Mouse (Mus musculus) lung, embryonic 16.5 days (tissue): ENCODE data around the gene Fcrla. TPM values are rescaled to one million over a fixed set of nuclear protein-coding genes. Genes with fewer than 3 reads are reported as not detected.
"Not testable (repeated sequence)": the region's sequence is repeated elsewhere in the genome, so short reads cannot be mapped to it uniquely, and the experiment has no call there.

Experiments used
- ATAC-seq: fragments of 200-750 bp; cut with Nextera tagmentation; 2 replicates; pipeline ENCODE4 v1.8.0; 2017; ENCODE audit warnings: low read depth, mild to moderate bottlenecking, moderate library complexity
- H3K27ac ChIP-seq: fragments of 300-500 bp; sonication (generic); 2 replicates; pipeline ENCODE4 v1.5.1; 2014; ENCODE audit warnings: mild to moderate bottlenecking, control low read depth, low read length
- H3K27me3 ChIP-seq: fragments of 300-500 bp; sonication (generic); 2 replicates; pipeline ENCODE4 v1.6.1; 2014; ENCODE audit warnings: low read depth, low read length, mixed read lengths; ENCODE audit not compliant: control insufficient read depth, insufficient read depth
- H3K36me3 ChIP-seq: fragments of 300-500 bp; sonication (generic); 2 replicates; pipeline ENCODE4 v1.6.1; 2014; ENCODE audit warnings: low read length; ENCODE audit not compliant: control insufficient read depth, insufficient read depth
- H3K4me1 ChIP-seq: fragments of 300-500 bp; sonication (generic); replicated peaks from 2 replicates; pipeline ENCODE4 v1.6.1; 2014; ENCODE audit warnings: low read length, mixed read lengths; ENCODE audit not compliant: control insufficient read depth, insufficient read depth
- H3K4me2 ChIP-seq: fragments of 300-500 bp; sonication (generic); 2 replicates; pipeline ENCODE4 v1.6.1; 2014; ENCODE audit warnings: low read depth, low read length, control low read depth
- H3K4me3 ChIP-seq: fragments of 300-500 bp; sonication (generic); 2 replicates; pipeline ENCODE4 v1.5.1; 2014; ENCODE audit warnings: mild to moderate bottlenecking, low read length, control low read depth
- H3K9ac ChIP-seq: fragments of 300-500 bp; sonication (generic); 2 replicates; pipeline ENCODE4 v1.6.1; 2014; ENCODE audit warnings: low read length, control low read depth
- H3K9me3 ChIP-seq: fragments of 300-500 bp; sonication (generic); 2 replicates; pipeline ENCODE4 v1.6.1; 2016; ENCODE audit warnings: low read length; ENCODE audit not compliant: control insufficient read depth
- WGBS: fragments of 180-500 bp; shearing (Covaris S2); extraction: QIAGEN DNeasy Blood & Tissue Kit; methylation state at CpG from one replicate; pipeline ENCODE4 v1.1.7; 2014; 5-methylcytosine and 5-hydroxymethylcytosine counted together
- polyA plus RNA-seq: library from polyadenylated mRNA; unstranded; fragments of >200 nt; fragmentation: Nextera tagmentation; extraction: Ambion mirVana; gene quantifications from 2 replicates; pipeline ENCODE4 v1.2.1, GENCODE M21; 2015

Gene Fcrla
- not detected in 2 replicates for polyA plus RNA-seq

DNA sequence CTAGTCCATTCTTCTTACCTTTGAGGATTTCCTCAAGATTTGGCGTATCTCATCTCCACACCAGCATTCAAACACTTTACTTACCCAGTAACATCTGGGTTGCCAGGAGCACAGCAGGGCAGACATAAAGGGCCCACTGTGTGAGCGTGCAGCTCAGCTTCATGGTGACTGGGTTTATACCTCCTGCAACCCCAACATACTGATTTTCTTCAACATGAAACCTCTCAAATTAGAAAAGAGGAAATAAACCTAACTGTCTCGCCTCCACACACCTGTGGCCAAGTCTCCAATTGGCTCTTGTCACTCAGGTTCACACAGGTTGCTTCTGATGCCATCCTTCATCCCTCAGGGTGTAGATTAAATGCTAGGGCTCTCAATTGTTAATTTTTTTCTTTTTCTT, at the start of gene Fcrla:
Fcrla (minus strand) TSS at position 206 of the 400 bp plus-strand sequence.
- no peak for ATAC-seq
- Histone ChIP-seq H3K9ac (no peak within 1 kb of the TSS), H3K9me3 (no peaks in the 10 kb centered on the region), H3K4me3 (no peak within 1 kb of the TSS), H3K27ac (no peak within 1 kb of the TSS), H3K4me1 (no peaks in the 10 kb centered on the region), H3K36me3 (no peaks in the 10 kb centered on the region), H3K27me3 (no peaks in the 10 kb centered on the region), H3K4me2 (no peak within 1 kb of the TSS)
- WGBS = 78% methylated on average over 3 of the region's 3 CpGs

DNA sequence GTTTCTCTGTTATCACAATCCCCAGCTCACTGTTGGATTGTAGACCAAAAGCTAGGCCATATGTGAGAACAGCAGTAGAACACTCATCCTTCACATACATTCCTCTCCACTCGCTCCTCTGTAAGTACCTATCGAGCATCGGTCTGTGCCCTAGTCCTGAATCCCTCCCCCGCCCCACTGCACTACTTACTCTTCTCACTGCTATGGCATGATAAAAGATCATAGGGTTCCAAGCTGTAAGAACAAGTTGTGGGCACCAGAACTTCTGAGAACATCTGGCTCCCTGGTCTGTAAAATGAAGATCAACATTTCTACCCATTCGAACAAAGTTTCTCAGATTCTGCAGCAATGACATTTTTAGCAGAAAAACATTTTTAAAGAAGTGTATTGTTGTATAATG, 49.1 kb upstream of the Fcrla start, which contains the start of gene Fcgr2b:
Fcgr2b (minus strand) TSS at position 101 of the 400 bp plus-strand sequence.
- Histone ChIP-seq H3K4me1 (no peaks in the 10 kb centered on the region), H3K36me3 (no peaks in the 10 kb centered on the region), H3K4me2 (no peak within 1 kb of the TSS), H3K4me3 (no peak within 1 kb of the TSS), H3K9ac (no peak within 1 kb of the TSS), H3K27ac (no peak within 1 kb of the TSS), H3K9me3 (no peaks in the 10 kb centered on the region), H3K27me3 (no peaks in the 10 kb centered on the region)
- ATAC-seq = no peak
- WGBS = 76% methylated on average over 5 of the region's 5 CpGs

DNA sequence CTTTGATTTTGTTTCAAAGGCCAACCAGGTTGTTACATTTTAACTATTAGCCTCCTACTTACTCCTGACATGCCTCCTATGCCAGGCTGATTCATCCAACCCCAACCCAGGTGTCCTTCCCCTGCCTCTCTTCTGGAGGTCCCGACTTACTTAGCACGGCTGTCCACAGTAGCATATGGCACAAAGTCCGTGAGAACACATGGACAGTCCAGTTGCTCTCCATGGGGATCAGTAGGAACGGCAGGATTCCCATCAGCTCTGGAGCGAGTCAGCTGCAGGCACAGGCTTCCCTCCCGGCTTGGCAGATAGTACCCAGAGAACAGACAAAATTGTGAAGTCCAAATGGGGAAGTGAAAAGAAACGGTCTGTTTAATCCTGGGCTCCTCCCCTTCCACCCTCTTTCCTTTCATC, 48.4 kb upstream of the Fcrla start:
- H3K4me1 ChIP-seq = no peaks in the 10 kb centered on the region

DNA sequence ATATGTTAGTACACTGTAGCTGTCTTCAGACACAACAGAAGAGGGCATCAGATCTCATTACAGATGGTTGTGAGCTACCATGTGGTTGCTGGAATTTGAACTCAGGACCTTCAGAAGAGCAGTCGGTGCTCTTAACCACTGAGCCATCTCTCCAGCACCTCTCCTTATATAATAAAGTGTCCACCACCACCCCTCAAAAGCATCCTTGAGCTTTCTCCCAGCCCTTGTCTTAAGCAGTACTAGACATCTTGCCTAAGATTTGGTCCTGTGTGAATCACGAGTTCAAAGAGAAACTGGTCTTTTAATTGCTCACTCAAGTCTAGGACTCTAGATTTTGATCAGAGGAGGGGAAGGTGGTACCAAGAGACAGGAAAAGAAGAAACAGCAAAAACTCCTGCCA, 48.0 kb upstream of the Fcrla start:
- 67% methylated on average over 2 of the region's 2 CpGs for WGBS

More for the DNA sequence above, 48.4 kb upstream of the Fcrla start:
- Histone ChIP-seq H3K27ac (no peak overlapping the region), H3K4me2 (no peak overlapping the region), H3K27me3 (no peaks in the 10 kb centered on the region), H3K9me3 (no peaks in the 10 kb centered on the region), H3K9ac (no peak overlapping the region), H3K4me3 (no peak overlapping the region), H3K36me3 (no peaks in the 10 kb centered on the region)
- 63% methylated on average over 7 of the region's 7 CpGs for WGBS
- ATAC-seq = no peak

DNA sequence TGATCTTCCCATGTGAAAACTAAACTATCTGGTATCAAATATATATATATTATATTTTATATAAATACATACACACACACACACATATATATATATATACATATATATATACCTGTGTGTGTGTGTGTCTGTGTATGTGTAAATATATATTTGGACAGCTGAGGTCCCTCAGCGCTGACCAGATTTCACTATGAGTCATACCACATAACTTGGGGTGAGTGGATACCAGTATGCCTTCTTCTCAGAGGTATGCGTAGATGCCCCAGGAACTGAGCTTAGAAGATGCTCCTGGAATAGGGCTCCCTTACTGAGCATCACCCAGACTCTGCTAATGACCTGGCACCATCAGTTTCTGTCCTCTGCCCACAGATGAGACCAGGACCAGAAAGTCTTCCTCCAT, 47.4 kb upstream of the Fcrla start:
- no peak overlapping the region for H3K27ac ChIP-seq
- H3K4me1 ChIP-seq = no peaks in the 10 kb centered on the region
- 94% methylated on average over 2 of the region's 2 CpGs for WGBS
- no peak overlapping the region for H3K4me2 ChIP-seq
- no peaks in the 10 kb centered on the region for H3K36me3 ChIP-seq
- ATAC-seq = no peak
- no peaks in the 10 kb centered on the region for H3K27me3 ChIP-seq
- no peaks in the 10 kb centered on the region for H3K9me3 ChIP-seq
- H3K4me3 ChIP-seq = no peak overlapping the region
- no peak overlapping the region for H3K9ac ChIP-seq

More for the DNA sequence above, 48.0 kb upstream of the Fcrla start:
- H3K36me3 ChIP-seq, H3K4me1 ChIP-seq, H3K27ac ChIP-seq, H3K27me3 ChIP-seq, H3K4me2 ChIP-seq, H3K9ac ChIP-seq, H3K4me3 ChIP-seq, H3K9me3 ChIP-seq, ATAC-seq: not testable (repeated sequence)

DNA sequence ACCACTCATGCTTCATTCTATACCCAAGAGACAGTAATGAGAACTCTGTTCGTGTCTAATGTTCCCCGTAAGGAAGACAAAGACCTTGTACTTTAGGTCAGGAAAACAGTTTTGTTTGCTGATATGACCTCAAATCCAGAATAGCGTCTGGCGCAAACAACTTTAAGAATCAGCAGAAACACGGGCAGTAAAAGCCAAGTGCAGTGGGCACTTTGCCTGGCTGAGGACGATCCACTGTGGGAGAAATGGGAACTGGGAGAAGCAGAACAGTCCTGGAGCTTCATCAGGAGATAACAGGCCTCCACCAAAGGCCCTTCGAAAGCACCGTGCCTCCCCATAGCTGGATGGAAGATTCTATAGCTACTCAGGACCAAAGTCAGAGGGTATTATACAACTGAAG, 46.8 kb upstream of the Fcrla start:
- Histone ChIP-seq H3K9me3 (no peaks in the 10 kb centered on the region), H3K36me3 (no peaks in the 10 kb centered on the region), H3K27ac (no peak overlapping the region), H3K4me2 (no peak overlapping the region), H3K4me3 (no peak overlapping the region), H3K4me1 (no peaks in the 10 kb centered on the region), H3K9ac (no peak overlapping the region), H3K27me3 (no peaks in the 10 kb centered on the region)
- 78% methylated on average over 8 of the region's 8 CpGs for WGBS
- no peak for ATAC-seq

DNA sequence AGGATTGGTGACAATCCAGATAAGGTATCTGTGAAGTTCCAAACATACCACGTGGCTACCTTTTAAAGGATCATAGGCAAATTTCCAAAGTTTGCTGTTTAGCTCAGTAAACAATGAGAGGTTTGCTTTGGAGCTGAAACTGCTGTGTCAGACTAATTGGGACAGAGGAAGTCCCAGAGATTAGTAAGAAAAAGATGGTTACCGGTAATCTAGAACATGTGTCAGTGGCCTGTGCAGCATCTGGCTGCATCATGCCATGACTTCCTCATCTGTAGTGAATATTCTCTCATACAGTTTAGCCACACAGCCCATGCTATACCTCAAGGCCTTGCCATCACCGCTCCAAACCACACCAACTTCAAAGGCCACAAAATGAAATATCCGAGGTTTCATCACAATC, 45.6 kb upstream of the Fcrla start:
- H3K9ac ChIP-seq = no peak overlapping the region

DNA sequence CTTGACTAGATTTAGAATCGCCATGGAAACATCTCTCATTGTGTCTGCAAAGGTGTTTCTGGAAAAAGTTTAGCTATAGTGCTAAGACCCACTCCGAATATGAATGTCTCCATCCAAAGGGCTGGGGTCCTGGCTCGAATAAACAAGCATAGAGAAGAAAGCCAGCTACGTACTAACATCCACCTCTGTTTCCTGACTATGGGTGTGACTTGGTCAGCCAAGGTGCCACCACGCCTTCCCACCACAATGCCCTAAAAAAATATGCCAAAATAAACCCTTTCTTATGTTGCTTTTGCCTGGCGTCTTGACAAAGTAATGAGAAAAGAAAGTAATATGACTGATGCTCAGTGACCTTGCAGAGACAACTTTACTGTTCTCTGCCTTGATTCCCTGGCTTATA, 45.1 kb upstream of the Fcrla start:
- Histone ChIP-seq H3K27ac (no peak overlapping the region), H3K9me3 (no peaks in the 10 kb centered on the region), H3K4me2 (no peak overlapping the region), H3K4me3 (no peak overlapping the region), H3K27me3 (no peaks in the 10 kb centered on the region), H3K36me3 (no peaks in the 10 kb centered on the region), H3K4me1 (no peaks in the 10 kb centered on the region), H3K9ac (no peak overlapping the region)
- no peak for ATAC-seq
- WGBS = 72% methylated on average over 6 of the region's 6 CpGs

More for the DNA sequence above, 45.6 kb upstream of the Fcrla start:
- Histone ChIP-seq H3K27ac (no peak overlapping the region), H3K36me3 (no peaks in the 10 kb centered on the region), H3K4me1 (no peaks in the 10 kb centered on the region), H3K4me3 (no peak overlapping the region), H3K9me3 (no peaks in the 10 kb centered on the region), H3K27me3 (no peaks in the 10 kb centered on the region), H3K4me2 (no peak overlapping the region)
- no peak for ATAC-seq
- 65% methylated on average over 4 of the region's 4 CpGs for WGBS

DNA sequence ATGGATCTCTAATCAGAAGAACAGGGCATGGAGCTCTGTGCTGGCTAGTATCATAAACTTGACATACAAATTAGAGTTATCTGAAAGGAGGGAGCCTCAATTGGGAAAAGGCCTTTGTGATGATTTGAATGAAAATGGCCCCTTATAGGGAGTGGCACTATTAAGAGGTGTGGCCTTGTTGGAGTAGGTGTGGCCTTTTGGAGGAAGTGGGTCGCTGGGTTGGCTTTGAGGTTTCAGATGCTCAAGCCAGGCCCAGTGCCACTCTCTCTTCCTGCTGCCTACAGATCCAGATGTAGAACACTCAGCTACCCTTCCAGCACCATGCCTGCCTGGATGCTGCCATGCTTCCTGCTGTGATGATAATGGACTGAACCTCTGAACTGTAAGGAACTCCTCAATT, 41.2 kb upstream of the Fcrla start:
- H3K36me3 ChIP-seq = no peaks in the 10 kb centered on the region
- WGBS = 67% methylated on average over 1 of the region's 1 CpGs
- no peak overlapping the region for H3K4me3 ChIP-seq
- no peak overlapping the region for H3K9ac ChIP-seq
- no peaks in the 10 kb centered on the region for H3K4me1 ChIP-seq
- H3K27me3 ChIP-seq = no peaks in the 10 kb centered on the region
- H3K4me2 ChIP-seq = no peak overlapping the region
- no peak overlapping the region for H3K27ac ChIP-seq
- H3K9me3 ChIP-seq = no peaks in the 10 kb centered on the region
- ATAC-seq = no peak

DNA sequence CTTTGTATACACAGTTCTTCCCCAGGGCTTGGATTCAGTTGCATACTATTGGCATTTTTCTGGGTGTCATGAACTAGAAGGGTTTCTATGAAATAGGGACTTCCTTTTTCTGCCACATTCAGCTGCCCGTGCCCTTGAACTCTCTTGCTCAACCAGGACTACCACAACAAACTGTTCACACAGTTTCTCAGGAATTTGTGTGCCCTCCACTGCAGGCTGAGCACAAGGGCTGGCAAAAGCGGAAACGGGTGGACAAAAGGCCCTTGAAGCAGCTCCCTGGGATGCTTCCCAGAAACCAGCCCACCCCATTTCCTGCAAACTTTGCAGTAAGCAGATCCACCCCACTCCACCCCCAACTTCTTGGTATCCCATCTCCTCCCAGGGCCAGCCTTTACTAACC, 40.2 kb upstream of the Fcrla start:
- Histone ChIP-seq H3K27ac (no peak overlapping the region), H3K36me3 (no peaks in the 10 kb centered on the region), H3K4me2 (no peak overlapping the region), H3K4me3 (no peak overlapping the region), H3K4me1 (peaks cover 2% of the 10 kb centered on the region; the same call in 1 of the 2 replicates), H3K9ac (no peak overlapping the region), H3K9me3 (no peaks in the 10 kb centered on the region), H3K27me3 (no peaks in the 10 kb centered on the region)
- no peak for ATAC-seq
- WGBS = 61% methylated on average over 3 of the region's 3 CpGs
